Mouse (Mus musculus): ENCODE data around the gene Hist3h2a. TPM values are rescaled to one million over a fixed set of nuclear protein-coding genes. Genes with fewer than 3 reads are reported as not detected.

Hist3h2a gene
- total RNA-seq, 4 experiments from 2014 or later: 18.8 to 28.5 (median 26.2) TPM

- DNase-seq: no peak
These were observed 38.7 kb downstream of the Hist3h2a start for GRCm38 (mm10) chr11:58993091-58993670.

- no peak for DNase-seq
These were observed 39.9 kb downstream of the Hist3h2a start for GRCm38 (mm10) chr11:58994337-58994826.

GRCm38 (mm10) chr11:58995061-58995806, 40.7 kb downstream of the Hist3h2a start:
- no peak for DNase-seq

- no peak for DNase-seq
These were observed 41.4 kb downstream of the Hist3h2a start for GRCm38 (mm10) chr11:58995807-58996370.

GRCm38 (mm10) chr11:58997541-58997940, 43.1 kb downstream of the Hist3h2a start:
- no peak for DNase-seq

GRCm38 (mm10) chr11:58999158-58999557, 44.7 kb downstream of the Hist3h2a start:
- no peak for DNase-seq

- DNase-seq: no peak
These were observed 45.3 kb downstream of the Hist3h2a start for GRCm38 (mm10) chr11:58999830-59000229.

- DNase-seq: no peak
These were observed 46.1 kb downstream of the Hist3h2a start for GRCm38 (mm10) chr11:59000635-59001034.

GRCm38 (mm10) chr11:59002327-59003079, 48.0 kb downstream of the Hist3h2a start:
- no peak for DNase-seq

Small RNAs within 50 kb of the gene (microRNA-seq; reads per million reads assigned to microRNA genes)
- gene Gm44313: 0.18 to 0.50 reads per million in 2 experiments

Other genes starting within 250 kb of the Hist3h2a start
- gene Olfr318, start 230.7 kb upstream of the Hist3h2a start, total RNA-seq (2022): not detected
- not detected for gene Olfr317, start 215.5 kb upstream of the Hist3h2a start, total RNA-seq (2022)
- gene Olfr316, start 202.0 kb upstream of the Hist3h2a start, total RNA-seq (2022): not detected
- not detected for gene Olfr315, start 181.5 kb upstream of the Hist3h2a start, total RNA-seq (2022)
- not detected for gene Olfr314, start 171.7 kb upstream of the Hist3h2a start, total RNA-seq (2022)
- 1 to 10 TPM; 2.4 to 3.7 (median 2.9) TPM for gene Fam183b, start 152.7 kb upstream of the Hist3h2a start, total RNA-seq (2022)
- not detected for gene Olfr313, start 139.7 kb upstream of the Hist3h2a start, total RNA-seq (2022)
- gene Olfr312, start 125.4 kb upstream of the Hist3h2a start, total RNA-seq (2022): not detected
- gene Olfr311, start 115.4 kb upstream of the Hist3h2a start, total RNA-seq (2022): not detected
- gene Gm12258, start 107.5 kb upstream of the Hist3h2a start, total RNA-seq (2022): 10 to 100 TPM in 2 of 4 experiments, 1 to 10 TPM in 2; 4.4 to 15.0 (median 10.3) TPM
- gene 2810021J22Rik, start 87.5 kb upstream of the Hist3h2a start, total RNA-seq (2022): 10 to 100 TPM in 1 of 4 experiments, 1 to 10 TPM in 3; 4.7 to 10.8 (median 7.9) TPM
- 1 to 10 TPM; 3.8 to 6.3 (median 5.8) TPM for gene Zfp39, start 50.5 kb upstream of the Hist3h2a start, total RNA-seq (2022)
- not detected for gene Btnl10, start 36.8 kb upstream of the Hist3h2a start, total RNA-seq (2022)
- 100 to 1,000 TPM; 179 to 200 (median 190) TPM for gene Rnf187, start 15.8 kb upstream of the Hist3h2a start, total RNA-seq (2022)
- 10 to 100 TPM in 2 of 4 experiments, 1 to 10 TPM in 2; 3.3 to 12.2 (median 7.8) TPM for gene Hist3h2ba, start 5.8 kb upstream of the Hist3h2a start, total RNA-seq (2022)
- gene Trim17, start within 50 bp of the Hist3h2a start, total RNA-seq (2022): under 1 TPM; 0.21 to 0.59 (median 0.46) TPM
- gene Trim11, start 23.4 kb downstream of the Hist3h2a start, total RNA-seq (2022): 10 to 100 TPM; 23.2 to 38.7 (median 31.3) TPM
- gene Obscn, start 181.7 kb downstream of the Hist3h2a start, total RNA-seq (2022): 1 to 10 TPM; 1.5 to 2.2 (median 1.6) TPM
- gene Iba57, start 209.1 kb downstream of the Hist3h2a start, total RNA-seq (2022): 10 to 100 TPM; 19.3 to 23.3 (median 21.1) TPM
- gene Gjc2, start 228.5 kb downstream of the Hist3h2a start, total RNA-seq (2022): 1 to 10 TPM in 2 of 4 experiments, under 1 TPM in 2; 0.66 to 1.4 (median 1.2) TPM
- 10 to 100 TPM; 67.1 to 80.4 (median 72.1) TPM for gene Guk1, start 237.5 kb downstream of the Hist3h2a start, total RNA-seq (2022)
- 10 to 100 TPM; 46.0 to 53.6 (median 47.1) TPM for gene Mrpl55, start 247.8 kb downstream of the Hist3h2a start, total RNA-seq (2022)